Comparison of ENCODE assay signal across 7 mouse cellular contexts in the genomic region with DNA sequence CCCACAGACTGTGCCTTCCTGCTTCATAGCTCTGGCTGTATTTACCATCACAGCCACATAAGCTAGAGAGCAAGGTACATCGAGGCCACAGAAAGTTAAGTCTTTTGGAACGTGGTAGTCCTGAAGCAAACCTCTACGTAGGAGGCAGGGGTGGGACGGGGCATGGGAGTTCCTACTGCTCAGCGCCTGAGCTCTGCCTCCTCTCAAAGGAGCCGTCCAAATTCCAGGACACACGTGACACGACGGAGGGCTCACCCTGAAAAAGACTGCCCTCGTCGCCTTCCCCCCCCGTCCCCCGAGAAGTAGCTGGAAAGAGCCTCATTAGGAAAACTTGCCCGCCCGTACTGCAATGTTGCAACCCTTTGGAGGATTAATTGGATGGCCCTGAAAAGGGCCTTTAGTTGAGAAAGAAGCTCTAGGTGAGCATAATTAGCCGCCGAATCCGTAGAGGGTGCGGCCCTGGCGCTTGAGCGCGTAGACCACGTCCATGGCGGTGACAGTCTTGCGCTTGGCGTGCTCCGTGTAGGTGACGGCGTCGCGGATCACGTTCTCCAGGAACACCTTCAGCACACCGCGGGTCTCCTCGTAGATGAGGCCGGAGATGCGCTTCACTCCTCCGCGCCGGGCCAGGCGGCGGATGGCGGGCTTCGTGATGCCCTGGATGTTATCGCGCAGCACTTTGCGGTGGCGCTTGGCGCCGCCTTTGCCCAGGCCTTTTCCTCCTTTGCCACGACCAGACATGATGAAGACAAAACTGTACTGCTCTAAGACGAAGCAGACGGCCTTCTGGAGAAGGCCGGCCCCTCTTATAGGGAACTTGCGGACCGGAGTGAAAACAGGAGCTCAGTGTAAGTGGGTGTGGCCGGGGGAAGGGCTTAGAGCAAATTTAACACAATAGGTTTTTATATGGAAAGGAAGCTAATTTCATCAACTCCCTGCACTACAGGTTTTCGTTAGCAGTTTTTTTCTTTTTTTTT. TPM values are rescaled to one million over a fixed set of nuclear protein-coding genes. Genes with fewer than 3 reads are reported as not detected.
DNase-seq lines count a peak whose midpoint lies in the region; ATAC-seq lines count a peak whose summit lies in the region.
"Not testable (repeated sequence)": the region's sequence is repeated elsewhere in the genome, so short reads cannot be mapped to it uniquely, and the experiment has no call there.

A gene (minus strand): TSS at position 779 of the 977 bp plus-strand sequence.

- peak; percentile 59 for ATAC-seq in erythroid progenitor cell, adult 5-6 weeks (replicated peaks; ENCODE audit: low FRiP score, poor library complexity, severe bottlenecking)

- not testable (repeated sequence) for H3K9me3 ChIP-seq in heart, embryonic 10.5 days

- under 1% methylated on average over 26 of the region's 58 CpGs for WGBS in heart, embryonic 10.5 days

- H3K36me3 ChIP-seq in heart, embryonic 10.5 days = not testable (repeated sequence)

- H3K4me1 ChIP-seq in heart, embryonic 10.5 days = not testable (repeated sequence)

- peak within 1 kb of the TSS; percentile 24; the same call in 1 of the 2 replicates for H3K4me3 ChIP-seq in heart, embryonic 10.5 days

- H3K27me3 ChIP-seq in heart, embryonic 10.5 days (ENCODE audit: insufficient read depth, poor library complexity, severe bottlenecking) = not testable (repeated sequence)

- peak; percentile 25 to 50 for DNase-seq in adrenal gland, postnatal 36 days
- not testable (repeated sequence) for DNase-seq in heart, embryonic 10.5 days (ENCODE audit: low spot score)
- DNase-seq in kidney, adult 11 months = peak; percentile 3
- peak; percentile 41 to 59 for DNase-seq in left cerebral cortex, postnatal 25 days (ENCODE audit: low spot score in 2 of 2)
- DNase-seq in lung, postnatal 4 days = peak; percentile 41 to 47
- peak; percentile 24 to 45 for DNase-seq in right cerebral cortex, postnatal 10 days (ENCODE audit: low spot score in 2 of 2)

- not testable (repeated sequence) for H3K27ac ChIP-seq in heart, embryonic 10.5 days

- intact Hi-C loops in left cerebral cortex, postnatal 25 days (cut with DNase I) = not testable (repeated sequence)

RNA-seq across cellular contexts. Expression of the gene that starts here (rescaled TPM):
- total RNA-seq in adrenal gland, postnatal 36 days (2021) = 100 to 1,000 TPM in 1 of 2 experiments, 10 to 100 TPM in 1; 56.0 to 125 TPM
- 169 and 258 TPM in 2 replicates for total RNA-seq in erythroid progenitor cell, adult 5-6 weeks (2015; ENCODE audit: low replicate concordance)
- 2,740 and 4,790 TPM in 2 replicates for total RNA-seq in erythroid progenitor cell, adult 5-6 weeks (2017; ENCODE audit: low replicate concordance)
- 3.8 and 9.2 TPM in 2 replicates for polyA plus RNA-seq in heart, embryonic 10.5 days (2016; fragmentation: Nextera tagmentation; extraction: Ambion mirVana)
- 10 to 100 TPM; 23.9 to 43.9 TPM for total RNA-seq in left cerebral cortex, postnatal 25 days (2021)
